Mouse (Mus musculus) bone marrow, adult 2 months (tissue): Measurements from ENCODE around the gene Taf3.

ENCODE experiments used
- CTCF ChIP-seq: fragments of 200-500 bp; IDR thresholded peaks from 2 replicates; pipeline ENCODE4 v1.5.1; 2011; ENCODE audit warnings: low read length, control low read depth; ENCODE audit not compliant: control insufficient read depth, insufficient read depth
- POLR2A ChIP-seq: fragments of 200-500 bp; IDR thresholded peaks from 2 replicates; pipeline ENCODE4 v1.6.1; 2011; ENCODE audit warnings: low read depth, mild to moderate bottlenecking, control low read depth, low read length, borderline replicate concordance; ENCODE audit not compliant: control insufficient read depth

- TF ChIP-seq CTCF (no peak), POLR2A (no peak)
Measured at GRCm38 (mm10) chr2:9897846-9898245, 150.6 kb downstream of the Taf3 start.
